Mouse (Mus musculus): ENCODE data around the gene Cd79a. TPM values are rescaled to one million over a fixed set of nuclear protein-coding genes. Genes with fewer than 3 reads are reported as not detected.

Cd79a gene
- polyA plus RNA-seq, 1 experiment, result 27.1 TPM

DNA sequence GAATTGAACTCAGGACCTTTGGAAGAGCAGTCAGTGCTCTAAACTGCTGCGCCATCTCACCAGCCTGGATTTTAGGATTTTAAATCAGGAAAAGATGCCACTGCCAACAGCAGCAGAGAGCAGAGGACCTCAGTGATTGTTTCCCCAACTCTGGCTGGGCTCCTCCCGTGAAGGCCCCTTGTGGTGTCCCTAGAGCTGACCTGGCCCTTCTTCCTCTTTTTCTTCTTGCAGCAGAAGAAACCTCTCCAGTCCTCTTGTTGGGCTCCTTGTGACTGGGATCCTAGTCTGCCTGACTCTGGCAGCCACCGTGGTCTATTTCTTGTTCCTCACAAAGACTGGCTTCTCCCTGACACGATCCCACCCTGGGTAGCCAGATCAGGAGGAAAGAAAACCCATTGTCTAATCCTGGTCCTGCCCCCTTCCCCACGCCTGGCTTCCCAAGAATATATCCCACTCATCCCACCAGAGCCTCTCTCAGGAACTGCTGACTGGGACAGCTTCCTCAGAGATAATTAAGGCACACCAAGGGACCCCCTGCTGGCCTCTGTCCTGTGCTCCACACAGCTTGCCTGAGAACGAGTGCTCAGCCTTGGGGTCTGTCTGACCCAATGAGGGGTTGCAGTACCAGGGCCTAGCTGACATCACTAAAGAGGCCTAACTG lies 40.6 kb upstream of the Cd79a start:
- WGBS, result 65% methylated on average over 6 of the region's 6 CpGs
- no peak for TF ChIP-seq POLR2A (IDR thresholded peaks at IDR 0.05; ENCODE audit: low read depth, low read length)
- no peak for TF ChIP-seq CTCF (conservative IDR thresholded peaks at IDR 0.05; ENCODE audit: insufficient read depth, insufficient read length, low read depth, low read length)
- no peak for DNase-seq
- H3K4me3 ChIP-seq (ENCODE audit: insufficient read depth, low read depth, low read length), result no peak overlapping the region
- no peaks in the 10 kb centered on the region for H3K36me3 ChIP-seq (ENCODE audit: control insufficient read depth, insufficient read depth, low read length)
- no peak overlapping the region for H3K27ac ChIP-seq (ENCODE audit: insufficient read depth, low read depth, low read length)
- no peaks in the 10 kb centered on the region for H3K4me1 ChIP-seq (ENCODE audit: control insufficient read depth, insufficient read depth, low read length)
- no peaks in the 10 kb centered on the region for H3K27me3 ChIP-seq (replicated peaks; ENCODE audit: control insufficient read depth, insufficient read depth, low read length)

DNA sequence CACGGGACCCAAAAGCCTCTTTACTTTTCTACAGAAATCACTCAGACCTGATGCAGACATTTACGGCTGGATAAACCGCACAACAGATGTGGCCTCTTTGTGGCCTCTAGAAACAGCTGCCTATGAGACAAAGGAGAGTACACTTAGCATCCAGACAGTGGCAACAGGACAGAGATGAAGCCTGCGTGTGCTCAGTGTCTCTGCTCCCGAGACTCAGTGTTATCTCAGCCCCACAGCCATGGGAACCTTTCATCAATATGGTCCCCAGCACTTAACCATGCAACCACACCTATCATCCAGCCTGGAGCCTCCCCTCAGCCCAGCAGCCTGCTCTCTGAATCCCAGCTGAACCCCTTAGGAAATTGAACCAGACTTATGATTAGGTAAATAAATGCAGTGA lies 37.9 kb upstream of the Cd79a start:
- H3K36me3 ChIP-seq (ENCODE audit: control insufficient read depth, insufficient read depth, low read length), result no peaks in the 10 kb centered on the region
- no peaks in the 10 kb centered on the region for H3K27me3 ChIP-seq (replicated peaks; ENCODE audit: control insufficient read depth, insufficient read depth, low read length)
- 65% methylated on average over 5 of the region's 5 CpGs for WGBS
- no peak overlapping the region for H3K27ac ChIP-seq (ENCODE audit: insufficient read depth, low read depth, low read length)
- no peaks in the 10 kb centered on the region for H3K4me1 ChIP-seq (ENCODE audit: control insufficient read depth, insufficient read depth, low read length)
- TF ChIP-seq CTCF (conservative IDR thresholded peaks at IDR 0.05; ENCODE audit: insufficient read depth, insufficient read length, low read depth, low read length) (no peak), POLR2A (IDR thresholded peaks at IDR 0.05; ENCODE audit: low read depth, low read length) (no peak)
- no peak for DNase-seq
- no peak overlapping the region for H3K4me3 ChIP-seq (ENCODE audit: insufficient read depth, low read depth, low read length)

DNA sequence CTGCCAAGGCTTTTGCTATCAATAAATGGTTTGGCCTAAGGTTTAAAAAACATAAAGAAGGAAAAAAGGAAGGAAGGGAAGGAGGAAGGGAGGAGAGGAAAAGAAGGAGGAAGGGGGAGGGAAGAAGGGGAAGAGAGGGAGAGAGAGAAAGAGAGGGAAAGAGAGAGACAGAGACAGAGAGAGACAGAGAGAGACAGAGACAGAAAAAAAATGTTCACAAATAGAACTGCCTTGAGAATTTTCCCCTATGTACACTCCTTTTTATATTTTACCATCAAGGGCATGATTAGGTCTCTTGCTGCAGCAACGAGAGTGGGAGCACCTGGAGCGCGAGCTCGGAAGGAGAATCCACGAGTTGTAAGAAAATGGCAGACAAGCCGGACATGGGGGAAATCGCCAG lies 35.3 kb upstream of the Cd79a start, which contains the start of gene Gm9844:
Gene Gm9844 (plus strand): TSS at position 301 of the 400 bp plus-strand sequence.
- WGBS, result 80% methylated on average over 7 of the region's 7 CpGs
- H3K4me1 ChIP-seq (ENCODE audit: control insufficient read depth, insufficient read depth, low read length), result no peaks in the 10 kb centered on the region
- no peaks in the 10 kb centered on the region for H3K27me3 ChIP-seq (replicated peaks; ENCODE audit: control insufficient read depth, insufficient read depth, low read length)
- H3K36me3 ChIP-seq (ENCODE audit: control insufficient read depth, insufficient read depth, low read length), result no peaks in the 10 kb centered on the region
- TF ChIP-seq POLR2A (IDR thresholded peaks at IDR 0.05; ENCODE audit: low read depth, low read length), result no peak
- no peak for TF ChIP-seq CTCF (conservative IDR thresholded peaks at IDR 0.05; ENCODE audit: insufficient read depth, insufficient read length, low read depth, low read length)
- no peak within 1 kb of the TSS for H3K4me3 ChIP-seq (ENCODE audit: insufficient read depth, low read depth, low read length)
- H3K27ac ChIP-seq (ENCODE audit: insufficient read depth, low read depth, low read length), result no peak within 1 kb of the TSS
- no peak for DNase-seq

DNA sequence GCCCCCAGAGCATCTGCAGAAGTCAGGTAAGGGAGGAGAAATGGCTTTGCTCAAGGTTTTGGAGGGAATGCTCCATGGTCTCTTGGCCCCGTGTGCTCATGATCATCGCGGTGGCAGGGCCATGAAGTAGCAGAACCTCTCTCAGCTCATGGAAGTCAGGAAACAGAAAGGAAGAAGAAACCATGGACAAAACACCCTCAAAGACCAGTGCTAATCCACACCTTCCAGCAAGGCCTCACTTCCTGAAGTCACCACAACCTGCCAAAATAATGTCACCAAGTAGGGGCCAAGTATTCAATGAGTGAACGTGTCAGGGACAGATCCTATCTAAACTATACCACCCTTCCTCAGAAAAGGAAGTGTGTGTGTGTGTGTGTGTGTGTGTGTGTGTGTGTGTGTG lies 34.3 kb upstream of the Cd79a start:
- 83% methylated on average over 4 of the region's 4 CpGs for WGBS

DNA sequence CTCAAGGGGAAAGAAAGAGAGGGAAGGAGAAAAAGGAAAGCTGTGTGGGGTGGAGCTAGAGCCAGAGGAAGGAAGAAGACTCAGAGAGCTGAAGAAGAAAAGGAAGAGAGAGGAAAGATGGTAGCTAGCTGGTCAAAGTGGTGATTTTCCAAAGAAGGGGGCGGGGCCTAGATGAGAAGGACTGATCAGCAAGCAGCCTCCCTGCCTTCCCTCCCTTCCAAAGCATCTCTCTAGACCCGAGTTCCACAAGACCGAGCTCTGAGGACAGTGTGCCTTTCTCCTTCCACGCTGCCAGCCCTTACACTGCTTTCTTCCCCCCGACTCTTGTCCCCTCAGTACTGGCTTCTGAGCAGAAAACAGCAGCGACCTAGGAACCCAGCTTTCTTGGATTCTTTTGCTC lies 33.0 kb upstream of the Cd79a start:
- WGBS, result 23% methylated on average over 6 of the region's 6 CpGs
- no peak overlapping the region for H3K27ac ChIP-seq (ENCODE audit: insufficient read depth, low read depth, low read length)
- H3K27me3 ChIP-seq (replicated peaks; ENCODE audit: control insufficient read depth, insufficient read depth, low read length), result no peaks in the 10 kb centered on the region
- no peaks in the 10 kb centered on the region for H3K36me3 ChIP-seq (ENCODE audit: control insufficient read depth, insufficient read depth, low read length)
- DNase-seq, result no peak
- no peak overlapping the region for H3K4me3 ChIP-seq (ENCODE audit: insufficient read depth, low read depth, low read length)
- H3K4me1 ChIP-seq (ENCODE audit: control insufficient read depth, insufficient read depth, low read length), result no peaks in the 10 kb centered on the region
- no peak for TF ChIP-seq POLR2A (IDR thresholded peaks at IDR 0.05; ENCODE audit: low read depth, low read length)
- no peak for TF ChIP-seq CTCF (conservative IDR thresholded peaks at IDR 0.05; ENCODE audit: insufficient read depth, insufficient read length, low read depth, low read length)

More for the DNA sequence above, 34.3 kb upstream of the Cd79a start:
- no peak for DNase-seq
- H3K4me1 ChIP-seq (ENCODE audit: control insufficient read depth, insufficient read depth, low read length), result no peaks in the 10 kb centered on the region
- no peak for TF ChIP-seq POLR2A (IDR thresholded peaks at IDR 0.05; ENCODE audit: low read depth, low read length)
- no peaks in the 10 kb centered on the region for H3K36me3 ChIP-seq (ENCODE audit: control insufficient read depth, insufficient read depth, low read length)
- H3K27ac ChIP-seq (ENCODE audit: insufficient read depth, low read depth, low read length), result no peak overlapping the region
- no peaks in the 10 kb centered on the region for H3K27me3 ChIP-seq (replicated peaks; ENCODE audit: control insufficient read depth, insufficient read depth, low read length)
- H3K4me3 ChIP-seq (ENCODE audit: insufficient read depth, low read depth, low read length), result no peak overlapping the region

DNA sequence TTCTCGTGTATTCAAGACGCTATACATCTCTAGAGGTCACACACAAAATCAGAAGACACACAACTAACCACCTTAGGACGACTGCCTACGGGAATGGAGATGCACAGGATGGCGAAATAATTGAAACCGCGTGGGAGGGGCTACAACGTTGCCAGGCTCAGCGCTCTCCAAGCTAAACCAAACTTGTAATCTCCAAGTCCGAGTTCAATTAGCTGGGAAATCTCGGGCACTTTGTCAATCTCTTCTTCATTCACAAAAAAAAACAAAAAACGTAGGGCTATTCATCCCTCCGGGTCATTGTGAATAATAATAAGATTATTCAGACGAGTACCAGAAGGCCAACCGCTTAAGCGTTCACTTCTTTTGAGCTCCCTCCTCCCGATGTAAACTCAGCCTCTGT lies 28.1 kb upstream of the Cd79a start:
- DNase-seq, result no peak
- TF ChIP-seq POLR2A (IDR thresholded peaks at IDR 0.05; ENCODE audit: low read depth, low read length), result no peak
- no peak for TF ChIP-seq CTCF (conservative IDR thresholded peaks at IDR 0.05; ENCODE audit: insufficient read depth, insufficient read length, low read depth, low read length)
- Histone ChIP-seq H3K36me3 (ENCODE audit: control insufficient read depth, insufficient read depth, low read length) (no peaks in the 10 kb centered on the region), H3K27me3 (replicated peaks; ENCODE audit: control insufficient read depth, insufficient read depth, low read length) (no peaks in the 10 kb centered on the region; the same call in 1 of the 2 replicates), H3K27ac (ENCODE audit: insufficient read depth, low read depth, low read length) (no peak overlapping the region), H3K4me1 (ENCODE audit: control insufficient read depth, insufficient read depth, low read length) (no peaks in the 10 kb centered on the region), H3K4me3 (ENCODE audit: insufficient read depth, low read depth, low read length) (no peak overlapping the region)
- 67% methylated on average over 17 of the region's 17 CpGs for WGBS

DNA sequence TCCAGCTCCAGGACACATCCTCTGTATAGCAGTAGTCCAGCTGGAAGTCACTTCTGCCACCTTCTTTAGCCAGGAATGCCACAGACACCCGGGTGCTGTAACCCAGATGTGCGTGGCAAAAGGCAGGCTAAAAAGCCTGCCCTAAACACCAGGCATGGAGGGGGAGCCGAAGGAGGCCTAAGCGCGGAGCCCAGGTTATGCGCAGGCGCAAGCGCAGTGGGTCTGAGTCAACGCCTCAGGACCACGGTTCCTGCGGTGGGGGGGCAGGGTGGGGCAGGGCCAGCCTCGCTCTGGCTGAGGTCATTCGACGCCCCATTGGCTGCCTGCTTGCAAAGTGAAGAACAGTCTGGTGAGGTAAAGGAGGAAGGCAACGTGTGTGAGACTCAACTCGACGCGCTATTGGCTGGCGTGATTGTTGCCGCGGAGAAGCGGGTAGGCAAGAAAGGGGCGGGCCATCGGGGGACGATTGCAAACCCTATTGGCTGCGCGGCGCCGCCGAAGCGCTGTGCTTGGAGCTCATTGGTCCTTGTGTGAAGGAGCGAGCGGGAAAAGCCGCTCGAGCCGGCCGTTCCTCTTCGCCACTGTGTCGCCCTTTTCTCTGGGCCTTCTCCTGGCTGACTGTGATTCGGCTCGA lies 27.5 kb upstream of the Cd79a start, which contains the start of the genes Lypd4 and Dmrtc2:
Gene Lypd4 (minus strand): TSS at position 410 of the 634 bp plus-strand sequence.
Gene Dmrtc2 (plus strand): TSS at position 526 of the 634 bp plus-strand sequence.
- WGBS, result 53% methylated on average over 41 of the region's 41 CpGs
- DNase-seq, result no peak
- Histone ChIP-seq H3K27ac (ENCODE audit: insufficient read depth, low read depth, low read length) (no peak within 1 kb of the TSS), H3K4me3 (ENCODE audit: insufficient read depth, low read depth, low read length) (no peak within 1 kb of the TSS), H3K4me1 (ENCODE audit: control insufficient read depth, insufficient read depth, low read length) (no peaks in the 10 kb centered on the region), H3K27me3 (replicated peaks; ENCODE audit: control insufficient read depth, insufficient read depth, low read length) (no peaks in the 10 kb centered on the region; the same call in 1 of the 2 replicates), H3K36me3 (ENCODE audit: control insufficient read depth, insufficient read depth, low read length) (no peaks in the 10 kb centered on the region)
- TF ChIP-seq POLR2A (IDR thresholded peaks at IDR 0.05; ENCODE audit: low read depth, low read length), result no peak
- TF ChIP-seq CTCF (conservative IDR thresholded peaks at IDR 0.05; ENCODE audit: insufficient read depth, insufficient read length, low read depth, low read length), result no peak

Data from kidney, adult 2 months (tissue).